Mouse (Mus musculus): Measurements from ENCODE around the gene Lpp. TPM values are rescaled to one million over a fixed set of nuclear protein-coding genes. Genes with fewer than 3 reads are reported as not detected.

The Lpp gene
- polyA plus RNA-seq, 1 experiment from 2014 or later, result 25.9 TPM

GRCm38 (mm10) chr16:24455361-24455855 lies 62.1 kb downstream of the Lpp start:
- no peak overlapping the region for H3K27ac ChIP-seq
- no peak overlapping the region for H3K4me2 ChIP-seq (replicated peaks)
- WGBS, result 60% methylated on average over 3 of the region's 3 CpGs
- H3K27me3 ChIP-seq, result no peaks in the 10 kb centered on the region
- no peak for ATAC-seq (ENCODE audit: low FRiP score)
- peaks cover 5% of the 10 kb centered on the region; the same call in 1 of the 2 replicates for H3K4me1 ChIP-seq
- H3K36me3 ChIP-seq, result 0 out of 2 replicates have a peak, but pooled peaks cover 4% of the 10 kb centered on the region
- no peak overlapping the region for H3K9ac ChIP-seq
- no peaks in the 10 kb centered on the region for H3K9me3 ChIP-seq (replicated peaks)
- no peak overlapping the region for H3K4me3 ChIP-seq

GRCm38 (mm10) chr16:24463842-24464241 lies 70.5 kb downstream of the Lpp start:
- 93% methylated on average over 2 of the region's 2 CpGs for WGBS
- Histone ChIP-seq H3K4me3 (no peak overlapping the region), H3K4me2 (replicated peaks) (no peak overlapping the region), H3K9me3 (replicated peaks) (no peaks in the 10 kb centered on the region), H3K36me3 (no peaks in the 10 kb centered on the region), H3K27me3 (no peaks in the 10 kb centered on the region), H3K27ac (no peak overlapping the region), H3K4me1 (no peaks in the 10 kb centered on the region), H3K9ac (no peak overlapping the region)
- ATAC-seq (ENCODE audit: low FRiP score), result no peak

- Histone ChIP-seq H3K4me3 (no peak overlapping the region), H3K9ac (no peak overlapping the region), H3K4me2 (replicated peaks) (no peak overlapping the region), H3K27ac (no peak overlapping the region), H3K27me3 (no peaks in the 10 kb centered on the region), H3K36me3 (no peaks in the 10 kb centered on the region), H3K4me1 (peaks cover 3% of the 10 kb centered on the region; the same call in 1 of the 2 replicates), H3K9me3 (replicated peaks) (no peaks in the 10 kb centered on the region)
- whole genome bisulfite sequencing, result 75% methylated on average over 5 of the region's 5 CpGs
- no peak for ATAC-seq (ENCODE audit: low FRiP score)
Measured at GRCm38 (mm10) chr16:24464436-24464835, 71.1 kb downstream of the Lpp start.

DNA sequence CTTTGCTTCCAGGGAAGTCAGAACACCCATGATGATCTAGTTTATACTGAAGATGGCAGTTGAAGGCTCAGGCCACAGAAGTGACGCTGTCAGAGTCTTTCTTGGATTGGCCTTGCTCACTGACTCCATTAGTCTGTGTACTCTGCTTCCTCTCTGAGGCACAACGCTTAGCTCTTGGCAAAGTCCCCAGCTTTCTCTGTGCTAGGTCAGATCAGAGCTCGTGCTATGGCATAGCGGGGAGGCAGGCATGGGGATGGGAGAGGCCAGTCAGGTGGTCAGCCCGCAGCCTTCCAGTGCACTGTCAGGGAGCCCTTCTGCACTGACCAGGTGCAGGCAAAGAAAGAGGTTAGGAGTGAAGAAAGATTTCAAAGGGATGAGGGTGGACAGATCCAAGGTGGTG lies 72.3 kb downstream of the Lpp start:
- peaks cover 3% of the 10 kb centered on the region; the same call in 1 of the 2 replicates for H3K4me1 ChIP-seq
- WGBS, result 96% methylated on average over 5 of the region's 5 CpGs

DNA sequence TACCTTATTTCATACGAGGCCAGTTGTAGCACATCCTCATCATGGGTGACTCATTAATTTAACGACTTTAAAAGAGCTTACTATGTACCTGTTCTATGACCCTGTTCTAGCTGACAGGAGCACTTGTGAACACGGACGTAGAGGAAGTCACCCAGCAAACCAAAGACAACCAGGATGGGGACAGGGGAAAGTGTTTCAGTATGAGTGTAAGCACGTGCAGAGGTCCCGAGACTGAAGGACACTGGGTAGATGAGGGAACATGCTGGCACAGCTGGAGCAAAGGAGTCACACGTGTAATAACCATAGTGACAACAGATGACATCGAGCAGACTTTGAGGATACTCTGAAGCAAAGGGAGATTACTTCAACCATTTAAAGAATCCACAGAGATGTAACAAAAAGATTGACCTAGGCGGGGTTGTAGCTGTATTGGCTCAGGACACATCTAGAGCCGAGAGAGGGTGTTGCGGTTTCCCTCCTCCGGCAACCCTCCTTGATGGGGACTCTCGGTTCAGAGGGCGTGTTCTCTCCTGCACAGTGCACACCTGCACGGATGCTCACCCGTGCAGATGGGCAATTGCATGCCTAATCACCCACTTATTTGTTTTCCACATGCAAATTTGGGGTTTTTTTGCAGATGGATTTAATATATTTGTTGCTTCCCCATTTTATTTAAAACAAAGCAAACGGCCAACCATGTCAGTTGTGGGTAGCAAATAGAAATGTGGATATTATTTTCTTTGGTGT lies 74.4 kb downstream of the Lpp start:
- Histone ChIP-seq H3K27me3 (no peaks in the 10 kb centered on the region), H3K27ac (no peak overlapping the region), H3K4me1 (peaks cover 6% of the 10 kb centered on the region; the same call in 1 of the 2 replicates), H3K9me3 (replicated peaks) (no peaks in the 10 kb centered on the region), H3K9ac (no peak overlapping the region), H3K4me2 (replicated peaks) (no peak overlapping the region), H3K36me3 (no peaks in the 10 kb centered on the region), H3K4me3 (no peak overlapping the region)
- ATAC-seq (ENCODE audit: low FRiP score), result no peak
- 91% methylated on average over 17 of the region's 17 CpGs for WGBS

More for the DNA sequence above, 72.3 kb downstream of the Lpp start:
- Histone ChIP-seq H3K4me2 (replicated peaks) (no peak overlapping the region), H3K27ac (no peak overlapping the region), H3K9ac (no peak overlapping the region), H3K9me3 (replicated peaks) (no peaks in the 10 kb centered on the region), H3K36me3 (no peaks in the 10 kb centered on the region), H3K27me3 (no peaks in the 10 kb centered on the region), H3K4me3 (no peak overlapping the region)
- no peak for ATAC-seq (ENCODE audit: low FRiP score)

- H3K9ac ChIP-seq, result no peak overlapping the region
- no peaks in the 10 kb centered on the region for H3K27me3 ChIP-seq
- H3K4me3 ChIP-seq, result no peak overlapping the region
- H3K36me3 ChIP-seq, result no peaks in the 10 kb centered on the region
- no peaks in the 10 kb centered on the region for H3K9me3 ChIP-seq (replicated peaks)
- peaks cover 6% of the 10 kb centered on the region; the same call in 1 of the 2 replicates for H3K4me1 ChIP-seq
- WGBS, result 56% methylated on average over 3 of the region's 3 CpGs
- no peak overlapping the region for H3K4me2 ChIP-seq (replicated peaks)
- ATAC-seq (ENCODE audit: low FRiP score), result no peak
- H3K27ac ChIP-seq, result no peak overlapping the region
Measured at GRCm38 (mm10) chr16:24469313-24469712, 76.0 kb downstream of the Lpp start.

GRCm38 (mm10) chr16:24470601-24471000 lies 77.3 kb downstream of the Lpp start:
- H3K27me3 ChIP-seq, result no peaks in the 10 kb centered on the region
- no peaks in the 10 kb centered on the region for H3K9me3 ChIP-seq (replicated peaks)
- no peak overlapping the region for H3K4me3 ChIP-seq
- H3K9ac ChIP-seq, result no peak overlapping the region
- H3K27ac ChIP-seq, result no peak overlapping the region
- H3K4me1 ChIP-seq, result peaks cover 8% of the 10 kb centered on the region; the same call in 1 of the 2 replicates
- ATAC-seq (ENCODE audit: low FRiP score), result no peak
- WGBS, result 83% methylated on average over 1 of the region's 1 CpGs
- no peaks in the 10 kb centered on the region for H3K36me3 ChIP-seq
- no peak overlapping the region for H3K4me2 ChIP-seq (replicated peaks)

GRCm38 (mm10) chr16:24471029-24471428 lies 77.7 kb downstream of the Lpp start:
- Histone ChIP-seq H3K36me3 (no peaks in the 10 kb centered on the region), H3K9me3 (replicated peaks) (no peaks in the 10 kb centered on the region), H3K4me2 (replicated peaks) (no peak overlapping the region), H3K27me3 (no peaks in the 10 kb centered on the region), H3K4me1 (peaks cover 12% of the 10 kb centered on the region; the same call in 1 of the 2 replicates), H3K27ac (no peak overlapping the region), H3K9ac (no peak overlapping the region), H3K4me3 (no peak overlapping the region)
- WGBS, result 80% methylated on average over 4 of the region's 4 CpGs
- ATAC-seq (ENCODE audit: low FRiP score), result no peak

DNA sequence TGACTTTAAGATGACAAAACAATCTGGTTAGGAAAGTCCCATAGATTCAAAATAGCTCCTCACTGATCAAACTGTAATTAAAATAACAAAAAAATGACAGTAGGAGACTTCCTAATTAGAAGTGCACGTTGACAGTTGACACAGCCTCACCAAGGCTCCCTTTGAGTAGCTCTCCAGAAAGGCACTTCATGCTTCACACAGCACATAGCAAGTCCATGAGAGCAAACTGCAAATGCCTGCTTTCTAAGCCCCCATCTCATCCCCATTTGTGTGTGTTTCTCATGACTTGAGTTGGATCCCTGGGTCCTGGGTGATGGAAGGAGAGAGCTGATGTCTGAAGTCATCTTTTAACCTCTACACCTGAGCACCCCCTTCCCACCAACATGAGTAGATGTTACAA lies 78.5 kb downstream of the Lpp start:
- H3K36me3 ChIP-seq, result no peaks in the 10 kb centered on the region
- H3K27me3 ChIP-seq, result no peaks in the 10 kb centered on the region
- H3K27ac ChIP-seq, result no peak overlapping the region
- 78% methylated on average over 1 of the region's 1 CpGs for WGBS
- no peaks in the 10 kb centered on the region for H3K9me3 ChIP-seq (replicated peaks)
- H3K4me1 ChIP-seq, result peaks cover 12% of the 10 kb centered on the region; the same call in 1 of the 2 replicates
- no peak overlapping the region for H3K4me3 ChIP-seq
- H3K9ac ChIP-seq, result no peak overlapping the region
- ATAC-seq (ENCODE audit: low FRiP score), result no peak
- no peak overlapping the region for H3K4me2 ChIP-seq (replicated peaks)

DNA sequence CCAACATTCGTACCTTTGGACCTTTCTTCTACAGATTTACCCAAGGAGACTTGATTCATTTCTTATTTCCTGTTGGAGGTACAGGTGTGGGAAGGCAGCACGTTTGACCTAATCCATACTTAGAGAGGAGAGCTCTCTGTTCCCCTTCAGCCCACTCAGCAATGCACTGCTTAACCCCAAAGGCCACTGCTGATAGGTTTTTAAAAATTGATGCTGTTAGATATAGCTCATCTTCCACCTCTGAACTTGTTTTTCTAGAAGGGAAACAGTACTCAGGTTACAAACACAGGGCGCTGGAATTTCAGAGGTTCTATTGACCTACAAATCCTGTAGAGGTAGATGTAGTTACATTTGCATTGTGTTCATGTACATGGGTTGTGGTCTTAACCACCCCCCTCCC lies 80.7 kb downstream of the Lpp start:
- Histone ChIP-seq H3K27ac (no peak overlapping the region), H3K4me1 (peaks cover 19% of the 10 kb centered on the region; the same call in 1 of the 2 replicates), H3K4me2 (replicated peaks) (no peak overlapping the region), H3K36me3 (no peaks in the 10 kb centered on the region), H3K9me3 (replicated peaks) (no peaks in the 10 kb centered on the region), H3K4me3 (no peak overlapping the region), H3K27me3 (no peaks in the 10 kb centered on the region), H3K9ac (no peak overlapping the region)
- ATAC-seq (ENCODE audit: low FRiP score), result no peak
- 80% methylated on average over 3 of the region's 3 CpGs for WGBS

DNA sequence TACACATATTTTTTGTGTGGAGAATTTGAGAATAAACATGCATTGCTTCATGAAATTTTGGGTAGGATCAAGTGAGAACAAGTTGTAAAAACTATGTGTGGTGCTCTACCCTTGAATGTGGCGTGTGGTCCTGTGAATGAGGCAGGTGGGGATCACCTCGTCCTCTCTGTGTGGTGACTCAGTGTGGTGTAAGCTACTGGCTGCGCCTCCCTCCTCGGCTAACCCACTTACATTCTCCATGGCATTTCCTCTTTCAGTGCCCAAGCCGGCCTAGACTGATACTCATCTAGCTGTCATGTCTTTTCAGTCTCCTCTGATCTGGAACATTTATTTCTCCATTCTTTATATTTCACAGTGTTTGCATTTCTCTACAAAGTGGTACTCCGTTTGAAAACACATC lies 81.5 kb downstream of the Lpp start:
- no peak overlapping the region for H3K9ac ChIP-seq
- no peak overlapping the region for H3K27ac ChIP-seq
- no peak for ATAC-seq (ENCODE audit: low FRiP score)
- H3K36me3 ChIP-seq, result no peaks in the 10 kb centered on the region
- no peak overlapping the region for H3K4me2 ChIP-seq (replicated peaks)
- no peak overlapping the region for H3K4me3 ChIP-seq
- 77% methylated on average over 6 of the region's 6 CpGs for WGBS
- H3K9me3 ChIP-seq (replicated peaks), result no peaks in the 10 kb centered on the region
- peaks cover 16% of the 10 kb centered on the region; the same call in 1 of the 2 replicates for H3K4me1 ChIP-seq
- H3K27me3 ChIP-seq, result no peaks in the 10 kb centered on the region

- ATAC-seq (ENCODE audit: low FRiP score), result no peak
- 79% methylated on average over 8 of the region's 8 CpGs for WGBS
- no peak overlapping the region for H3K4me2 ChIP-seq (replicated peaks)
Measured at GRCm38 (mm10) chr16:24475305-24475947, 82.1 kb downstream of the Lpp start.

More at GRCm38 (mm10) chr16:24475305-24475947, 82.1 kb downstream of the Lpp start:
- H3K27me3 ChIP-seq, result no peaks in the 10 kb centered on the region
- no peak overlapping the region for H3K4me3 ChIP-seq
- H3K4me1 ChIP-seq, result peaks cover 16% of the 10 kb centered on the region; the same call in 1 of the 2 replicates
- H3K27ac ChIP-seq, result no peak overlapping the region
- H3K36me3 ChIP-seq, result no peaks in the 10 kb centered on the region
- no peak overlapping the region for H3K9ac ChIP-seq
- no peaks in the 10 kb centered on the region for H3K9me3 ChIP-seq (replicated peaks)
